Mouse (Mus musculus) ovary, adult 10 weeks (tissue): ENCODE data around the gene Krtap5-3. TPM values are rescaled to one million over a fixed set of nuclear protein-coding genes. Genes with fewer than 3 reads are reported as not detected.

Experiments used
- polyA plus RNA-seq: library from polyadenylated mRNA; stranded (reverse); fragments of 350-450 nt; fragmentation: Illumina TruSeq; extraction: RNeasy Lipid Tissue Mini Kit (QIAGEN cat#74804); gene quantifications from one replicate; pipeline ENCODE4 v1.2.3, GENCODE M21; 2014

Krtap5-3 gene
- not detected for polyA plus RNA-seq

DNA sequence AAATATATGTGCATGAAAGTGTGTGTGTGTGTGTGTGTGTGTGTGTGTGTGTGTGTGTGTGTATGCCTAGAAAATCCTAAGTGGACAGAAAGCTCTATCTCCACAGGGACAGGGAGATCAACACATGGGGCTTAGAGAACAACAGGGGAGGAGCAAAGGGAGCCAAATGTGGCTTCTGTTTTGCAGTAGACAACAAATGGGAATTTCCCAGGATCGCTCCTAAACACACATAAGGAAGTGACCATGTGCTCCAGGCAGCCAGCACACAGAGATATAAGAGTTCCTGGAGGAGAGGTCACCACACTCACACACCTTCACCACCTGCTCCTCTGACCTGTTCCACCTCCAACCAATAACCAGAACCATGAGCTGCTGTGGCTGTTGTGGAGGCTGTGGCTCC lies at the start of gene Krtap5-3:
TSS of gene Krtap5-3 (plus strand) at position 301 of the 400 bp plus-strand sequence.

DNA sequence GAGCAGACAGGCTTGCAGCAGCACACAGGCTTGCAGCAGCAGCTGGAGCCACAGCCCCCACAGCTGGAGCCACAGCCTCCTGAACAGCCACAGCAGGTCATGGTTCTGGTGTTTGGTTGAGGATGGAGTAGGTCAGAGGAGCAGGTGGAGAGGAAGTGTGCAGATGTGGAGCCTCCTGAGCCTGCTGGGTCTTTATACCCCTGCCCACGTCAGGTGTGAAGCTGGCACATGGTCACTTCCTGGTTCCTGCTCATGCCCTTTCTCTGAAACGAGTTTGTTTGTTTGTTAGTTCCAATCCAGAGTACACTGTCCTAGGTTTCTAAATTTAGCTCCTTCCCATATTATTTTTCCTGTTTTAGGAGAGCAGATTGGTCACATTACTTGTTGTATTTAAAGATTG lies 44.2 kb upstream of the Krtap5-3 start, which contains the start of gene Gm29735:
TSS of gene Gm29735 (minus strand) at position 101 of the 400 bp plus-strand sequence.

DNA sequence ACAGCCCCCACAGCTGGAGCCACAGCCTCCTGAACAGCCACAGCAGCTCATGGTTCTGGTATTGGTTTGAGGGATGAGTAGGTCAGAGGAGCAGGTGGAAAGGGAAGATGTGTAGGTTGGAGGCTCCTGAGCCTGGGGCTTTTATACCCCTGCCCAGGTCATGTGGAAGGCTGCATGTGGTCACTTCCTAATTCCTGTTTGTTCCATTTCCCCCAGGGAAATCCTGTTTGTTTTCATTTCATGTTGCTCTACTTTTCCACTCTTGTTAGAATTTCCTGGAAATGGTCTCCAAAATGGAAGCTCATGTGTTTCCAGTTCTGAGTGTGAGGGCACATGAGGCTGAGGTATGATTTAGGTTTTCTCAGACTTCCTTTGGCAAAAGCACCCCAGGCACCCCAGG lies 35.5 kb upstream of the Krtap5-3 start, which contains the start of gene Gm4553:
TSS of gene Gm4553 (minus strand) at position 101 of the 400 bp plus-strand sequence.

DNA sequence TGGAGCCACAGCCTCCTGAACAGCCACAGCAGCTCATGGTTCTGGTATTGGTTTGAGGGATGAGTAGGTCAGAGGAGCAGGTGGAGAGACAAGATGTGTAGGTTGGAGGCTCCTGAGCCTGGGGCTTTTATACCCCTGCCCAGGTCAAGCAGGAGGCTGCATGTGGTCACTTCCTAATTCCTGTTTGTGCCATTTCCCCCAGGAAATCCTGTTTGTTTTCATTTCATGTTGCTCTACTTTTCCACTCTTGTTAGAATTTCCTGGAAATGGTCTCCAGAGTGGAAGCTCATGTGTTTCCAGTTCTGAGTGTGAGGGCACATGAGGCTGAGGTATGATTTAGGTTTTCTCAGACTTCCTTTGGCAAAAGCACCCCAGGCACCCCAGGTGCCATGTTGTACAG lies 25.3 kb upstream of the Krtap5-3 start, which contains the start of gene Krtap5-2:
TSS of gene Krtap5-2 (minus strand) at position 101 of the 400 bp plus-strand sequence.

DNA sequence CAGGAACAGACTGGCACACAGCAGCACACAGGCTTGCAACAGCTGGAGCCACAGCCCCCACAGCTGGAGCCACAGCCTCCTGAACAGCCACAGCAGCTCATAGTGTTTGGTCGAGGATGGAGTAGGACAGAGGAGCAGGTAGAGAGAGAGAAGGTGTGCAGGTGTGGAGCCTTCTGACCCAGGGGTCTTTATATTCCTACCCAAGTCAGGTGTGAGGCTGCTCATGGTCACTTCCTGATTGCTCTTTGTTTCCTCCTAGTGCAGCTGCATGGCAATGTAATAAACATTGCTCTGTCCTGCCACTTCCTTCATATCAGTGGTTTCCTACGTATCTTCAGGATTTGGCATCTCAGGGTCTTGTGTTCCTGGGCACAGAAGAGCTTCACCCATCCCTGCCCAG lies 10.9 kb upstream of the Krtap5-3 start, which contains the start of gene Gm10153:
TSS of gene Gm10153 (minus strand) at position 101 of the 400 bp plus-strand sequence.

DNA sequence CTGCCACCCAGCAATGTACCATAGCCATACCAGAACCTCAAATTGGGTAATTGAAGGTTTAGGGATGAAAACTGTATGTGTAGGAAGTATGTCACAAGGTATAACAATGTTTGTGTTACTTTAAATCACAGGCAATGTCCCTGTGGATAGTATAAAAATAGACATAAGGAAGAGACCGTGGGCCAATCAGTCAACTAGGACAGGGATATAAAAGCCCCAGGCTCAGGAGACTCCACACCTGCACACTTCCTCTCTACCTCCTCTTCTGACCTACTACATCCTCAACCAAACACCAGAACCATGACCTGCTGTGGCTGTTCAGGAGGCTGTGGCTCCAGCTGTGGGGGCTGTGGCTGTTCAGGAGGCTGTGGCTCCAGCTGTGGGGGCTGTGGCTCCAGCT lies 10.4 kb downstream of the Krtap5-3 start, which contains the start of gene Gm7579:
TSS of gene Gm7579 (plus strand) at position 301 of the 400 bp plus-strand sequence.

DNA sequence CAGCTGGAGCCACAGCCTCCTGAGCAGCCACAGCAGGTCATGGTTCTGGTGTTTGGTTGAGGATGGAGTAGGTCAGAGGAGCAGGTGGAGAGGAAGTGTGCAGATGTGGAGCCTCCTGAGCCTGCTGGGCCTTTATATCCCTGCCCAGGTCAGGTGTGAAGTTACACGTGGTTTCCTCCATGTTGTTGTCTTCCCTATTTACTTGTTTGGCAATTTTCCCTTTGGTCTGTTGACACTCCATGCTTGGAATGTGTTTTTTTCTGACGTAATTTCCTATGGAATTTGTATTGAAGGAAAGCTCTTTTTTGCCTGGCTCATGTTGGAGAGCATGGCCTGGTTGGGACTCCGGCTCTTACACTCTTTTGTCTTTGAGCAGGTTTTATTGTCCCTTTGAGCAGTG lies 28.7 kb downstream of the Krtap5-3 start, which contains the start of gene Krtap5-5:
TSS of gene Krtap5-5 (minus strand) at position 101 of the 400 bp plus-strand sequence.

DNA sequence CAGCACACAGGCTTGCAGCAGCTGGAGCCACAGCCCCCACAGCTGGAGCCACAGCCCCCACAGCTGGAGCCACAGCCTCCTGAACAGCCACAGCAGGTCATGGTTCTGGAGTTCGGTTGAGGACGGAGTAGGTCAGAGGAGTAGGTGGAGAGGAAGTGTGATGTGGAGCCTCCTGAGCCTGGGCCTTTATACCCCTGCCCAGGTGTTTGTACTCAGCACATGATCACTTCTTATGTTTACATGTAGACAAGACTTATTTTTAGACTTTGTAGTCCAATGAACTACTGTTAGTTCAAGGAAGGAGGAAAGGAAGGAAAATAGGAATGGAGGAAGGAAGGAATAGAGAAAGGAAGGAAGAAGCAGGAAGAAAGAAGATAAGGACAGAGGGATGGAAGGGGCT lies 39.8 kb downstream of the Krtap5-3 start, which contains the start of gene Gm40460:
TSS of gene Gm40460 (minus strand) at position 101 of the 400 bp plus-strand sequence.

Other genes with a start within 250 kb of the Krtap5-3 start
- 10.5 TPM for gene Mob2, start 140.3 kb upstream of the Krtap5-3 start, polyA plus RNA-seq
- 0.43 TPM for gene Dusp8, start 105.5 kb upstream of the Krtap5-3 start, polyA plus RNA-seq
- not detected for gene Gm45618, start 80.6 kb upstream of the Krtap5-3 start, polyA plus RNA-seq
- not detected for gene Gm39115, start 65.3 kb upstream of the Krtap5-3 start, polyA plus RNA-seq
- gene Gm45337, start 56.8 kb upstream of the Krtap5-3 start, polyA plus RNA-seq, result not detected
- not detected for gene Gm29735, start 44.3 kb upstream of the Krtap5-3 start, polyA plus RNA-seq
- gene Gm4553, start 35.6 kb upstream of the Krtap5-3 start, polyA plus RNA-seq, result not detected
- gene Krtap5-2, start 25.4 kb upstream of the Krtap5-3 start, polyA plus RNA-seq, result not detected
- not detected for gene Gm10153, start 11.0 kb upstream of the Krtap5-3 start, polyA plus RNA-seq
- not detected for gene Gm7579, start 10.5 kb downstream of the Krtap5-3 start, polyA plus RNA-seq
- gene Krtap5-5, start 28.6 kb downstream of the Krtap5-3 start, polyA plus RNA-seq, result not detected
- gene Gm40460, start 39.7 kb downstream of the Krtap5-3 start, polyA plus RNA-seq, result not detected
- gene Gm2431, start 57.0 kb downstream of the Krtap5-3 start, polyA plus RNA-seq, result not detected
- not detected for gene Gm4559, start 73.0 kb downstream of the Krtap5-3 start, polyA plus RNA-seq
- gene Krtap5-1, start 95.8 kb downstream of the Krtap5-3 start, polyA plus RNA-seq, result not detected
- not detected for gene Krtap5-4, start 102.2 kb downstream of the Krtap5-3 start, polyA plus RNA-seq
- gene Ifitm10, start 172.4 kb downstream of the Krtap5-3 start, polyA plus RNA-seq, result not detected
- 29.8 TPM for gene Gm49369, start 181.3 kb downstream of the Krtap5-3 start, polyA plus RNA-seq
- 23.6 TPM for gene Ctsd, start 186.7 kb downstream of the Krtap5-3 start, polyA plus RNA-seq
- gene Syt8, start 233.5 kb downstream of the Krtap5-3 start, polyA plus RNA-seq, result not detected
- not detected for gene Tnni2, start 240.4 kb downstream of the Krtap5-3 start, polyA plus RNA-seq